Mouse (Mus musculus): ENCODE data around the gene Dusp10. TPM values are rescaled to one million over a fixed set of nuclear protein-coding genes. Genes with fewer than 3 reads are reported as not detected.
A peak's percentile ranks its signal among the peaks of the same experiment; 100 is the strongest.

The Dusp10 gene
- total and polyA plus RNA-seq, 2 experiments from 2014 or later = 4.5 to 10.5 TPM

DNA sequence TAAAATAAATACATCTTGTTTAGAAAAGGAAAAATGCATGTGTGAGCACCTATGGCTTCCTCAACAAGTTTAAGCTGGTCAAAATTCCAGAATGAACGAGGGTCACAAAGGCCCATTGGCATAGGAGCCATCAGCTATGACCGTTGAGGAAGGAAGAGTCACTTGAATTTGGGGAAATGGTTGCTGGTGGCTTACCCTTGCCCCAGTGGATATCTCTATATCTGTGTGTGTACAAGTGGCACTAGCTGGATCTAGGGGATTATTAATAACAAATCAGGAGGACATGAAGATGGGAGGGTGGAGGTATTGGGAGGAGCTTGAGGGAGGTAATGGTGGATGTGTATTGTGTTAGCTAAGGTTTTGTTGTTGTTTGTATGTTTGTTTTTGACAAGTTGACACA is 21.2 kb upstream of the Dusp10 start:
- DNase-seq (ENCODE audit: low spot score) (no peak), ATAC-seq (ENCODE audit: low FRiP score) (no peak)
- Histone ChIP-seq H3K4me1 (ENCODE audit: insufficient read depth, low read length) (no peaks in the 10 kb centered on the region), H3K27me3 (ENCODE audit: insufficient read depth, low read length) (no peaks in the 10 kb centered on the region), H3K4me3 (ENCODE audit: low read depth, low read length) (no peak overlapping the region), H3K27ac (ENCODE audit: low read depth, low read length) (no peak overlapping the region), H3K36me3 (ENCODE audit: insufficient read depth, low read length) (no peaks in the 10 kb centered on the region), H3K4me2 (ENCODE audit: low read depth, low read length, poor library complexity, severe bottlenecking) (no peak overlapping the region), H3K9ac (replicated peaks; ENCODE audit: low read length, poor library complexity, severe bottlenecking) (no peak overlapping the region), H3K9me3 (ENCODE audit: low read length) (no peaks in the 10 kb centered on the region)
- 82% methylated on average over 2 of the region's 2 CpGs for WGBS
- TF ChIP-seq CTCF (IDR thresholded peaks at IDR 0.05) = no peak

DNA sequence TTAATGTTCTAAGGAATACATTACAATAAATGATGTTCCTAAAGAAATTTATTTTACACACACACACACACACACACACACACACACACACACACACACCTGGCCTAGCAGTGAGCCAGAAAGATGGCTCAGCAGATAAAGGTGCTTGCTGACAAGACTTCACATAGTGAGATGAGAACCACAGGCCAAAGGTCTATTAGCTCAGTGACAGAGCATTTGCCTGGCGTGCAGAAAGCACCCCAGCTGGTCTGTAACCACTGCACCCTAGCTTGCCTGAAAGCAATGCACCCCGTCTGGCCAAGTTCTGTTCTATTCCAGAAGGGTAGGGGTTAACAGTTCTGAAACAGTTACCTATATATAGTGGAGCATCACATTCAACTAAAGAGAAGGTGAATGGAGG is 15.9 kb upstream of the Dusp10 start:
- Histone ChIP-seq H3K27me3 (ENCODE audit: insufficient read depth, low read length) (no peaks in the 10 kb centered on the region), H3K9ac (replicated peaks; ENCODE audit: low read length, poor library complexity, severe bottlenecking) (no peak overlapping the region), H3K4me3 (ENCODE audit: low read depth, low read length) (no peak overlapping the region), H3K9me3 (ENCODE audit: low read length) (no peaks in the 10 kb centered on the region), H3K36me3 (ENCODE audit: insufficient read depth, low read length) (no peaks in the 10 kb centered on the region), H3K4me1 (ENCODE audit: insufficient read depth, low read length) (no peaks in the 10 kb centered on the region), H3K27ac (ENCODE audit: low read depth, low read length) (no peak overlapping the region), H3K4me2 (ENCODE audit: low read depth, low read length, poor library complexity, severe bottlenecking) (no peak overlapping the region)
- ATAC-seq (ENCODE audit: low FRiP score) (no peak), DNase-seq (ENCODE audit: low spot score) (no peak)
- 86% methylated on average over 2 of the region's 2 CpGs for WGBS
- no peak for TF ChIP-seq CTCF (IDR thresholded peaks at IDR 0.05)

DNA sequence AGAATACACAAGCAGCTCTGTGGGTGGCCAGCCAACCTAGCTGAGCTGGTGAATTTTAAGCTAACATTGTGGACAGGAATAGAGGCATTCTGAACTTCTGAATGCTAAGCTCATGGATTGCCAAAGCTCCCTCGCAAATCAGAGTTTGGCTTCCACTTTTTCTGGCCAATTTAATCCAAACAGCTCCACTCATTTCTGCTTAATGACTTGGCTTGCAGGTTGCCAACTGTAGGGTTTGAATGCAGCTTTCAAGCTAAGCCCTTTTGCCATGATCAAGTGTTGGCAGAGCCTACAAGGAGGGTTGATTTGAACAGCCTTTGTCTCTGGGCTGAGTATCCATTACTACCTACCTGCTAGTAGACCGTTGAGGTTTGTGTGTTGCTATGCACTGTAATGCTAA is 10.6 kb upstream of the Dusp10 start:
- H3K27ac ChIP-seq (ENCODE audit: low read depth, low read length) = no peak overlapping the region
- H3K4me2 ChIP-seq (ENCODE audit: low read depth, low read length, poor library complexity, severe bottlenecking) = no peak overlapping the region
- no peak overlapping the region for H3K4me3 ChIP-seq (ENCODE audit: low read depth, low read length)
- H3K9ac ChIP-seq (replicated peaks; ENCODE audit: low read length, poor library complexity, severe bottlenecking) = no peak overlapping the region
- H3K4me1 ChIP-seq (ENCODE audit: insufficient read depth, low read length) = no peaks in the 10 kb centered on the region
- WGBS = 68% methylated on average over 2 of the region's 2 CpGs
- no peaks in the 10 kb centered on the region for H3K27me3 ChIP-seq (ENCODE audit: insufficient read depth, low read length)
- TF ChIP-seq CTCF (IDR thresholded peaks at IDR 0.05) = no peak
- peak; percentile 45 for DNase-seq (ENCODE audit: low spot score)
- no peak for ATAC-seq (ENCODE audit: low FRiP score)
- H3K9me3 ChIP-seq (ENCODE audit: low read length) = no peaks in the 10 kb centered on the region
- H3K36me3 ChIP-seq (ENCODE audit: insufficient read depth, low read length) = no peaks in the 10 kb centered on the region

DNA sequence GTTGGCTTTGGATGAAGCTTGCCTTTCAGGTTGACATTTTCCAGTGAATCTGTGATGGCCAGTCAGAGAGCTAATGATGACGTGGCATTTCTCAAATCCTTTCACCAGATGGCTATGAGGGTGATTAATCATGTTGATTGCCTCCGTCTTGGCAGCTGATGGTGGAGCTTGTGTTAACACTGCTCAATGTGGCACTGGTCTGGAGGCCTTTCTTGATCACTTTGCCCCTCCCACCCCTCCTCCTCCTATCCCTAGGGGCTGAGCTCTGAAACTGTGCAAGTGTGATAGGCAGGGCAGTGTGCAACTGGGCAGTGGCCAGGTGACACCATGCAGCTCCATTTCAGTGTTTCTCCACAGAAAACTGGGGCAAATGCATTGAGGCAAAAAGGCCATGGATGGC is 8.8 kb upstream of the Dusp10 start:
- Histone ChIP-seq H3K9ac (replicated peaks; ENCODE audit: low read length, poor library complexity, severe bottlenecking) (no peak overlapping the region), H3K9me3 (ENCODE audit: low read length) (no peaks in the 10 kb centered on the region), H3K36me3 (ENCODE audit: insufficient read depth, low read length) (no peaks in the 10 kb centered on the region), H3K27ac (ENCODE audit: low read depth, low read length) (no peak overlapping the region), H3K4me2 (ENCODE audit: low read depth, low read length, poor library complexity, severe bottlenecking) (no peak overlapping the region), H3K27me3 (ENCODE audit: insufficient read depth, low read length) (no peaks in the 10 kb centered on the region; the same call in 1 of the 2 replicates), H3K4me3 (ENCODE audit: low read depth, low read length) (no peak overlapping the region), H3K4me1 (ENCODE audit: insufficient read depth, low read length) (no peaks in the 10 kb centered on the region)
- TF ChIP-seq CTCF (IDR thresholded peaks at IDR 0.05) = no peak
- 83% methylated on average over 2 of the region's 2 CpGs for WGBS
- DNase-seq (ENCODE audit: low spot score) (peak; percentile 12), ATAC-seq (ENCODE audit: low FRiP score) (no peak)

DNA sequence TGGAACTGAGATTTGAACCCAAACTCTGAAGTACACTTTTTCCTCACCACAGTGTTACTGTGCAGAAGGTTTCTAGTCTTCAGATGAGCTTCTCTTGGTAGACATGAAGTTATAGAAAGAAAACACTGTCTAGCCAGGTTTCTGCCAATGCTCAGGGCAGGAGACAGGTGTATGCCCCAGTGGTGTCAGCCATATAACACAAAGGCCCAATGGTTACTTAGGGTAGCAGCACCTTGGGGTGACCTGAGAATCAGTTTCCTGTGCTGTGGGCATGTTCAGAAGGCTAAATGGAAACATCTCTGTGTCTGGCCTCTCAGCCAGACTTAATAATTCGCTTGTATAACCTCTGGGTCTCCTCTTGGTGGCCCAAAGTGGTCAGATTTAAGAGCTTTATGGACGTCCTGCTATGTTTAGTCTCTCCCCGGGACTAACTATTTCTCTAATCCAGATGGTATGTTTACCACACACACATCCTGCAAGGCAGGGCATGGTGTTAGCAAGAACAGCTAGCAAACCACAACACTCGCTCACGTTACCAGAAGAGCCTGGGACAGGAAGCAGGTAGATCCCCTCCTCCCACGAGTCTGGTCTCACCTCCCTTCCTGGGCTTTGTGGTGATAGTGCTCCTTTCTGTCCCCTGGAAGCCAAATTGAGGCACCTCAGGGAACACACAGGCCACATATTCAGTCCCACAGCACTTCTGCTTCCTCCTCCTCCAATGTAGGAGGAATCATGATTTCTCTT is 7.6 kb upstream of the Dusp10 start:
- H3K4me1 ChIP-seq (ENCODE audit: insufficient read depth, low read length) = no peaks in the 10 kb centered on the region
- H3K27ac ChIP-seq (ENCODE audit: low read depth, low read length) = no peak overlapping the region
- no peaks in the 10 kb centered on the region for H3K9me3 ChIP-seq (ENCODE audit: low read length)
- no peaks in the 10 kb centered on the region; the same call in 1 of the 2 replicates for H3K27me3 ChIP-seq (ENCODE audit: insufficient read depth, low read length)
- ATAC-seq (ENCODE audit: low FRiP score) = no peak
- no peaks in the 10 kb centered on the region for H3K36me3 ChIP-seq (ENCODE audit: insufficient read depth, low read length)
- no peak overlapping the region for H3K9ac ChIP-seq (replicated peaks; ENCODE audit: low read length, poor library complexity, severe bottlenecking)
- WGBS = 81% methylated on average over 6 of the region's 6 CpGs
- DNase-seq (ENCODE audit: low spot score) = no peak
- no peak for TF ChIP-seq CTCF (IDR thresholded peaks at IDR 0.05)
- H3K4me2 ChIP-seq (ENCODE audit: low read depth, low read length, poor library complexity, severe bottlenecking) = no peak overlapping the region
- H3K4me3 ChIP-seq (ENCODE audit: low read depth, low read length) = no peak overlapping the region

DNA sequence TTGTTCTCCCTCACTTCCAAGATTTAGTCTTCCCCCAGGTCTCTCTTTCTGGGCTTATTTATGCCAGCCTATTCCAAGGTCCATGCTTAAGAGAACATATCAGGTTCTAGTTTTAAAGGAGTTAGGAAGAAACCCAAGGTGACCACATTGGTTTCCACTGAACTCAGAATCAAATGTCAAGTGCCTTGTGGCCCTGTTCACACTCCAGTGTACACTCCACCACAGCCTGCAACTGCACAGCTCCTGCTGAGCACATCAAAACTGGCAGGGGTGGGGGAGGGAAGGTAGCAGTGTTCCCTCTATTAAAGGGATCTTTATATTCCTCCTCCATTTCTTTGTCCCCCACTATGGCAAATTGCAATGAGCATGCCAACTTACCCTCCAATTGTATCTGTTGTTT is 7.0 kb upstream of the Dusp10 start:
- H3K27ac ChIP-seq (ENCODE audit: low read depth, low read length) = no peak overlapping the region
- H3K9me3 ChIP-seq (ENCODE audit: low read length) = no peaks in the 10 kb centered on the region
- TF ChIP-seq CTCF (IDR thresholded peaks at IDR 0.05) = no peak

More for the DNA sequence above, 7.0 kb upstream of the Dusp10 start:
- Histone ChIP-seq H3K36me3 (ENCODE audit: insufficient read depth, low read length) (no peaks in the 10 kb centered on the region), H3K9ac (replicated peaks; ENCODE audit: low read length, poor library complexity, severe bottlenecking) (no peak overlapping the region), H3K4me1 (ENCODE audit: insufficient read depth, low read length) (no peaks in the 10 kb centered on the region), H3K4me3 (ENCODE audit: low read depth, low read length) (no peak overlapping the region), H3K4me2 (ENCODE audit: low read depth, low read length, poor library complexity, severe bottlenecking) (no peak overlapping the region), H3K27me3 (ENCODE audit: insufficient read depth, low read length) (no peaks in the 10 kb centered on the region; the same call in 1 of the 2 replicates)
- no peak for DNase-seq (ENCODE audit: low spot score)
- ATAC-seq (ENCODE audit: low FRiP score) = no peak
